Mouse (Mus musculus) megakaryocyte-erythroid progenitor cell, adult 5-6 weeks (primary cell): Measurements from ENCODE around the gene Lmo3. TPM values are rescaled to one million over a fixed set of nuclear protein-coding genes. Genes with fewer than 3 reads are reported as not detected.

Experiments used
- ATAC-seq: replicated peaks from 2 replicates; pipeline ENCODE4 v1.8.0; 2016; ENCODE audit warnings: mild to moderate bottlenecking, inconsistent platforms; ENCODE audit not compliant: severe bottlenecking, poor library complexity, low FRiP score, low TSS enrichment
- total RNA-seq, 2 experiments: library from RNA; stranded (forward) in 1 of 2; stranded (reverse) in 1 of 2; fragments of 200-1000, 215-1000 nt in 1 of 2; fragments of >200 nt in 1 of 2; fragmentation: Nextera tagmentation in 1 of 2; gene quantifications; 2 replicates each; pipeline ENCODE4 v1.2.3; 2014 to 2017

Gene Lmo3
- not detected in 2 replicates for total RNA-seq (2014; fragmentation: Nextera tagmentation)
- not detected in 2 replicates for total RNA-seq (2017)

DNA sequence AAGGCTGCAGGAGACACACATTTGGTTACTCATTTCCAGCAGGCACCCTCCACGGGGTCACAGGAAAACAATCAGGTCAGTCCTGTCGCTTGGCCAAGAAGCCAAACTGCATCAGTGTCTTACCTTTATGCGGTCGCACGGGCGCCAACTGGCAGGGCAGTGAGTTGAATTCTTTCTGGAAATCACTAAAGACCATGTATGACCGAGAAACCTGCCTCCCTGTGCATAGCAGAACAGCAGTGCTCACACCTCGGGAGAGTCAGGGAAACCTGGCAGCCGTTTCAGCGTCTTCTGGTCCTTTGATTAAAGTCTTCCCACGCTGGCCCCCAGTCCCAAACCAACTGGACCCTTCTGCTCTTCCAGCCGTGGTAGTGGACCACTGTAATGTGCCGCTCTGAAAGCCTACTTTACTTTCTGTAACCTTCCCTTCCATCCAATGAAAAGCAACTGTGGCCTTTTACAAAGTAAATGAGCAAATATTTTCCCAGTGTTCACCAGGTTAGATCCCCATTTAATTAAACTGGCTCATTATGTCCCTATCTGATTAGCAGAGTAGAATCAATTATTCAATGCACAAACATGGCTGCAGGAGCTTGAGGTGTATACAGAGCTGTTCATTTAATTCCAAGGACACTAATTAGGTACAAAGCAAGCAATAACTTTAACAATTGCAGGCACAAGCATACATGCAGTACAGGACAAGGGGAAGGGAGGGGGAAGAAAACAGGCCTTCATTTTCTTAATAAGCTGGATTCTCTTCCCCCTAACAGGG is at the start of gene Lmo3:
Lmo3 (minus strand) TSS at position 235 of the 772 bp plus-strand sequence.
- ATAC-seq: no peak

DNA sequence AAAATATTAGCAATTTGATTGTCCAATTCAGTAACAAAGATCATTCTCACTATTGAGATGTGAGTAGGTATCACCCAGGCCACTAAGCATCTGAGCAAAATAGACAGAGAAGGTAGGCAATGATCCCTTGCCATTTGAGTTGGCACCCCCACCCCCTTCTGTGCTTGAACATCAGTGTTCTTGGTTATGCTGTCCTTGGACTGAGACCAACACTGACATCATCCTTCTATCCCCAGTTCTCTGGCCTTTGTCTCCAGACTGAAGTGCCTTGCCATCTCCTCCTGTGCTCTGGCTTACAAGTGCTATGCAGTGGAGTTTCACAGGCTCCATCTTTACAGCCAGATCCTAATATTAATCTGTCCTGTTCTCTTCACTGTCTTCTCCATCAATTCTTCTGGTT is 39.0 kb upstream of the Lmo3 start:
- no peak for ATAC-seq

DNA sequence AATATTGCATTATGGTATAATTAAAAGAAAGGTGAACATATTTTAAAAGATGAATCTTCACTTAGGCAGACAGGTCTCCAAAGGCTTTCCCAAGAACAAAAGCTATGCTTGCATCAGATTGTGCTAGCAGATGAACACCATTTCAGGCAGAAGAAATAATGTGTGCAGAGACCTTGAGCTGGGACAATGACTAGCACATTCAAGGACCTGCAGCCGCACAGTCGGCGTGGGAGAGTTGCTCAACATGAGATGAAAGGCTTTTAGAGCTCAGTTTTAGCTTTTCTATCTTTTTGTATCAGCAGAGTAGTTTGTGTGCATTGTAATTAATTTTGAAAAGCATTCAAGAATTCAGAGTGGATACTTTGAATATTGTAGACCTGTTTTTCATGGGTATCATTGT is 36.6 kb upstream of the Lmo3 start:
- no peak for ATAC-seq

DNA sequence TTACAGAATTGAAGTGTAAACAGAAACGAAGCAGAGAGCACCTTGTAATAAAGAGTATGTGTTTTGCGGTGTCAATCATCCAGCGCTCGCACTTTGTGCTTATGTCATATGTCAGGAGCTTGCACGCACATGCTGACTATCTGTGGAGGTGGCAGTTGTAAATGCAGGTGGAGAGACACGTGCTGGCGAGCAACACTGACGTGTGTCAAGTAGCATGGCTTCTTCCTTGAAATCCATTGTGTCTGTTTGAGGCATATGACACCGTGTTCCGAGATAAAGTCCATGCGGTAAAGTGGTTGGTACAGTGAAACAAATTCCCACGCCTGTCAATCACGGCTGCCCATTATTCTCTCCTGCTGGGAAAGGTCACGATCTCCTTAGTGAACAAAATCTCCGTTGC is 15.2 kb upstream of the Lmo3 start:
- no peak for ATAC-seq

DNA sequence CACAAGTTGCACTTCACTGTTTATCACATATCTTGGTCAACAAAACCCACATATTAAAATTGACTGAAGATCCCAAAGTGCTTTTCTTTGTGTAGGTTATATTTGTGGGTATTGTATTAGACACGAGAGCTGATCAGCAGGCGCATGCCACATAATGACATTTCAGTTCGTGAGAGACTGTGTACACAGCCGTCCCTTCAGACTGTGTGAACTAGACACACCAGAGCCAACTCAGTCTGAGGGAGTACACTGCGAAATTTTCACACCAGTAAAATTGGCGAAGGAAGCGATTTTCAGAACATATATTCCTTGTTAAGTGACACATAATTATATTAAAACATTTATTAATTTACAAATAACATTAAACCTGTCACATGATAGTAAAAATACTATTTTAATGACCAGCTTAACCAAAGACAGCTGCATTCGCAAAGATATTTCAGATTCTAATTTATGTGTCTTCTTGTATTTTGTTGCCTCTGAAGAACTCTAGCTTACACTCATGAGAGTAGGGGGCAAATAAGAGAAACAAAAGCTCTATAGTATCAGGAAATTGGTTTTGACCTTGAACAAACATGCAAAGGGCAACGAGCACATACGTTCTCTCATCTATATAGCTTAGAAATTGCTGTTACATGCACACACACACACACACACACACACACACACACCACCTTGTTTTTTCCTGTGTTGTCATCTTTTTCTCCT is 14.4 kb upstream of the Lmo3 start:
- ATAC-seq: no peak

DNA sequence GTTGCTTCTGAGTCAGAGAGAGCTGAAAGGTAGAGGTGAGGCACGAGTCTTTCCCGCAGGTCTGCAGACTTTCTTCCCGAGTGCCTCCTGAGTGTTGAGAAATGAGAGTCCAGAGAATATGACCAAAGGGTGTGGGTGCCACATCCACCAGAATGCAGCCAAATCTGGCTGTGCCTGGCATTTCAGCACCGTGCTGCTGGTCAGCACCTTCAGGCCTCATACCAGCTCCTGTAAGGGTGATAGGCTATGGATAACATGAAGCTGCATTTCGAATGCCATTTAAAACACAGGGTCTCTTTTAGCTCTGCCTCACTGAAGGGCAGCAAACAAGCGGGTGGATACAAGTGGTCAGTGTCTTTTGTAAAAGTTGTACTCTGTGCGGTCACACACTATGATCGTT is 1.5 kb upstream of the Lmo3 start:
- no peak for ATAC-seq

DNA sequence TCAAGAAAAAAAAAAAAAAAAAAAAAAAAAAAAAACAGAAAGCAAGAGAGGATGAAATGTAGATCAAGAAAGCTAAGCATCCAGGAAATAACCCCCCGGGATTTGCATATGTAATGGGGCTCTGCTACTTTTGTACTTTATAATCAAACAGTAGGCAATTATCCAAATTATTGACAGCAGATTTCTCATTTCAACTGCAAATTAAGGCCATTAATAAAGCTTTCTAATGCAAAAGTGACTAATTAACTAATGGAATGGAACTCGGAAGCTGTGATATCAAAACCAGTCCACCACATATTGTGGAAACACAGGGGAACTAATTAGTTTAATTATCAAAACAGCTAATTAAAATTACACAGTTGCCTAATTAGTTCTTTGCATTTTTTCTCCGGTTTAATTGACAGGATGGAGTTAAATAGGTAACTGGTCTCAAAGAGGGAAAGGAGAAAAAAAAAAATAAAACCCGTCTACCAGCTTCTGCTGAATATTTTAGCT is 785 bp upstream of the Lmo3 start:
- ATAC-seq: no peak

DNA sequence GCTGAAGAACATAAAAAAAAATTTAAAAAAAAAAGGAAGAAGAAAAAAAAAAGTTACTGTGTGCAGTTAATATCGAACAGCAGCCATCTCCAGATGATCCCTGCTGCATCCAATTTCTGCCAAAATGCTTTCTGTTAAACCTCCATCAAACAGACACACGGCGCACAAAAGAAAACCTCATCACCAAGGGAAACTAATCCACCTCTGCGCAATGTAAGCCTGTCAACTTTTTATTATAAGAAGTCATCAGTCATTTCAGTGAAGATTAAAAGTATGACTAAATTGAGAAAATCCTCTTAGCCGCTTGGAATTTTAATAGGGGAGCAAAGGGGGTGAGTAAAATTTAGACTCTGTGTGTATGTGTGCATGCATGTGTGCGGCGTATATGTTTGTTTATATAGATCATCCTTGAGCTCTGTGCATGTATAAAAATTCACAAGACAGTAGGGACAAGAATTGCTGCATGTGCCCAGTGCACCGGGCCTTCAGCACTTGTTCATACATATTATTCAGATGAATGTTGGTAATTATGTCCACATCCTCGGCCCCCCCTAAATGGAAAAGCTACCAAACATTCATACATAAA is 1.2 kb downstream of the Lmo3 start:
- ATAC-seq: no peak

DNA sequence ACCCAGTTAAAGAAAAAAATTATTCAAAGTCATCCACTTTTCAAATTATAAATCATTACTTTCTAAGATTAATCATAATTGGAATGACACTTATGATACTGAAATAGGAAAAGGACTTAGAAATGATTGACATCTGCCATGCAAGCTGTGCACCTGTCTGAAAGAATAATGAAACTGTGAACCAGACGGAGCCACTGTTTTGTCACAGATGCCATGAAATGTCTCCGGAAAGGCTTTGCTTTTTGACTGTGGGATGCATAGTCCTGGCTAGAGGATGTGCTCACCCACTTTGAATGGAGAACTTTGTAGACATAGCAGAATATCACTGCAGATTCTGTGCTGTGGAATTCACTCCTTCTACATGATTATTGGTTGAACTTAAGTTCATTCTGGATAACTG is 18.4 kb downstream of the Lmo3 start:
- no peak for ATAC-seq

DNA sequence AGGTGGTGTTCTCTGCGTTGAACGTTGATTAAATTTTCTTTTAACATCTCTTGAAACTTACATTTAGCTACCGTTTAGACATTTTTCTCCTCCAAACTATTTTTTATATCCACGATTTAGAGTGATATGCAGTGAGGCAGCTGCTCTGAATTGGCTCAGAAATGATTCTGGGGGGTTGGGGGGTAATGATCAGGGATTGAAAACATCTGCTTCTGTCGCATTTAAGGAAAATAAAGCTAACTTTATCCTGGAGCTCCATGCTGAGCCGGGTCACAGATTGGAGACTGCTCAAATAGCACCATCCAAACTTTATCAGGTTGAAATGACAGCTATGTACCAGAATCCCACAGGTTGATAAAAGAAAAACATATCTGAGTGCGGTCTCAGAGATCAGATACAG is 29.6 kb downstream of the Lmo3 start:
- ATAC-seq: no peak

DNA sequence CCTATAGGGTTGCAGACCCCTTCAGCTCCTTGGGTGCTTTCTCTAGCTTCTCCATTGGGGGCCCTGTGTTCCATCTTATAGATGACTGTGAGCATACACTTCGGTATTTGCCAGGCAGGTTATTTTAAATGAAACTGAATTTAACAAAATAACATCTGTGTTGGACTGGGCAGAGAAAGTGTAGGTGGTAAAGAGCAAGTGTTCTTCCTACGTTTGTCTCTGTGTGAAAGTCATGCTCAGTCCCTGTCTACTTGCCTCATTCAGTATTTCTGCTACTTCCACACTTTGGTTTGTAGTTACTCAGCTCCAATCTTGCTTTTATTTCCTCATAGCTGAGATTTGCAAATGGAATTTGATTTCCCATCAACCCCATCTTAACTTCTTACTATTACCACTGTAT is 46.9 kb downstream of the Lmo3 start:
- no peak for ATAC-seq

DNA sequence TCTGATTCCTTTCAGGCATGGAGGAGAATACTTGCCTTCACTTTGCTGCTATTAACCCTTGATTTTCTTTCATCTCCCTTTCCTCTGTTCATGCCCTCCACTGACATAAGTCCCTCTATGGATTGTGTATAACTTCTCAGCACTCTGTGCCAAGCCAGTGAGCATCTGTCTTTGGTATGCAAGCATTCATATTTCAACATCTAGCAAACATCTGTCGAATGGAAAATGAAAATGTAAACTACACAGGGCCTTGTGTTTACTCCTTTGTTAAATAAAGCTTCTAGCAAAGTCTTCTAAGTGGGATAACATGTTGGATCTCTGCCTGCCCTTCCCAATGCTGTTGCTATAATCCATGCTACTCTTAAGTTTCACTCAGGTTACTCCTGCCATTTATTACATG is 75.1 kb downstream of the Lmo3 start:
- ATAC-seq: no peak

DNA sequence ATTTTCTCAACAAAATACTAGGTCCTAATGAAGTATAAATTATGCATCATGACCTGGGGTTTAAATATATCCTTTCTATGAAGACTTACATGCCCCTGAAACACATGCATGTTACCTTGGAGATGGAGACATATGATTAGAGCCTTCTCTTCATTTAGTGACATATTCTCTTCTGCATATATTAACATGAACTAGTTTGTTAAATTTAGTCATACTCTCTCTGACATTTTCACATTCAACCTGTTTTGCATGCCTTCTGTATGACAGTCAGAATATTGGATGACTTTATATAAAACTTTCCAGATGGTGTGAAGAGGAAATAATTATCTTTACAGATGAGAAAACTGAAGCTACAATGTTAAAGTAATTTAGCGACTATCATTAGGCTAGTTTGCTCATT is 77.8 kb downstream of the Lmo3 start:
- no peak for ATAC-seq

DNA sequence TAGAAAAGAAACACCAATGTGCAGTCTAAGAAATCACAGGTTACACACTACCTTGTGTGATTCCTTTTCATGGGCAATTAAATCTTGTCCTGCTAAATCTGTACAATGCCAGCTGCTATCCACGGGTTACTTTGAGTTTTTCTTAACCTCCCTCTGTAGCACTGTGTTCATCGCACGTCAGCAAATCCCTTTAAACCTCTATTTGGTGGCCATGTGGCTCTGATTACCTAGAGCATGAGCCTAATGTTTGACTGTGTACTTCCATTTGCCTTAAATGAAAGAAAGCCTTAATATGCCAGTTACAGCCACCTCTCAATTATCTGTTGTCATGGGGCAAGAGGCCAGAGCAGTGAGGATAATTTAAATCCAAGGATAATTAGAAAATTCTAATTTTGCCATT is 98.9 kb downstream of the Lmo3 start:
- no peak for ATAC-seq

DNA sequence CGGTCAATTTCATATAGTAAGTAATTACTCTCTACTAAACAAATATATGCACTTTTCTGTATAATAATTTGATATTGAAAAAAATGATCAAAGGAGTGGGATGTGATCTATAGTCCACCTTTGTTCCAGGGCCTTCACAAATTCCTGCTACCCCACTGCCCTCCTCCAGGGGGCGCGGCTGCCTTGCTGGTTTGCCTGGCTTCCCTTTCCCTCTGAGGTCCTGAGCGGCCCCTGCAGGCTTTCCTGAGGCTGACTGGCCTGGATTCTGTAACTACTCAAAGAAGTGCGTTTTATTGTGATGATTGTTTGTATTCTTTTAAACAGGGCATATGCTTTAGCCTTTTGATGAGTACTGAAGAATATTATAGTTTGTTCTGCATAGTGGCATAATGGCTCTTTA is 104.2 kb downstream of the Lmo3 start:
- ATAC-seq: peak; percentile 87

DNA sequence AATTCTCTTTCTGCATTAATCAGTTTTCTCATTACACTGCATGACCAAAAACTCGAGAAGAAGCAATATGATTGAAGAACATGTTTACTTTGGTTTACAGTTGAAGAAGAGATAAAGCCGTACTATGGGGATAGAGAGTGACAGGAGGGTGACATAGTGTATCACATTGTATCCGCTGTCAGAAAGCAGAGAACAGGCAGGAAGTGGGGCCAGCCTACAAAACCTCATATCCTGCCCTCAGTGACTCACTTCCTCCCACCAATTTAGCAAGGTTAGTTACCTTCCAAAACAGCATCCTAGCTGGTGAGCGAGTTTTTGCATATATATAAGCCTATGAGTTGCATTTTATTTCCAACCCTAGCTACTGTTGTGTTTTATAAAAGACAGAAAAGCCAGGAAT is 112.6 kb downstream of the Lmo3 start:
- ATAC-seq: no peak

DNA sequence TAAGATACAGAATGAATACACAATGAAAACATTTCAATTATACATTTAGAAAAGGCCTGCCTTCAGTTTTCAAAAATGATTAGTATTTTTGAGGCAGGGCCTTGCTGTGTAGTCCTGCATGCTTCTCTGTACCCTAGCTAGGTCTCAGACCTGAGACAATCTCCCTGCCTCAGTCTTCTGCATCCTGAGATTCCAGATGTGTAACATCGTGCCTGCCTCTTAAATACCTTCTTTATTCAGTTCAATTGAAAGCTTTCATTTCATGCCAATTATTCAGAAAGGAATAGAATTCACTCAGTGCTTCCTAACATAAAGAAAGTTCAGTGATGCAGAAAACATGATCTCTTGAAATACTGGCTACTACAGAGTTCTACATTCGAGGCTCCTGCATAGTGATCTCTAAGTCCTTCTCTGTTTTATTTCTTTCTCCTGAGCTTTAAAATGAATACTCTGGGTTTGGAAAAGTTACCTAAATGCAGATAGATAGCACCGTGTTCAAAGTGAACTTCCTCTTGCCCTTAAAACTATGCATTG is 137.2 kb downstream of the Lmo3 start:
- no peak for ATAC-seq

DNA sequence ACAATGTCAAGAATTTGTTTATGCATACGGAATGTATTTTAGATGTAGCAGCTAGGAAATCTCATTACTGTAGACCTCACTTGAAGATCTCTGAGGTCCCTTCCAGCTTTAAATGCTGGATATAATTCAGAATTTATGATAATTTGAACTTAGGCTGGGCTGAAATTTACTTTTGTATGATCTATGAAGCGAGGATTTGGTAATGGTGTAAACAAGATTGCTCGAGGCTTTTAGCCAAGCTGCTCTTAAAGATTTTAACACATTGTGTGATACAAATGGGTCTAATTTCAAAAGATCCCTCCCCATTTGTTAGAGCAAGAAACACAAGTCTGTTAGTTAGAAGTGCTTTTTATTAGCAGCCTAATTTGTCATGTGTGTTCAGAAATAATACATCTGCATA is 144.4 kb downstream of the Lmo3 start:
- ATAC-seq: no peak

DNA sequence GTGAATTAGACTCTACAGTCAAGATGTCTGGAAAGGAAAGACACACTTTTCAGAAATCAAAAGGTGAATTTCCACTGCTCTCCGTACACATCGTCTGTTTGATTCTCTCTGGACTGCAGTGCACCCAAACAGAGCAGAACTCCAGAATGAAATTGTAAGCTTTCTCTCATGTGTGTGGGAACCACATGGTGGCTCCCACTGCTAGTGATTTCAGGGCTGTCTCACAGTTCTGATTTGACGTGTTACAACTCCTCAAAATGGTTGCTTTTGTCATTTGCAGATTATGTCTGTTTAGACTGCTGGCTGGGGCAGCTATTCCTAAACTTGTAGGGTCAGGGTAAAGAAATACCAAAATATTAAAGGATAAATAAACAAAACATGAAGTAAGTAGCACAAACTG is 145.0 kb downstream of the Lmo3 start:
- no peak for ATAC-seq

DNA sequence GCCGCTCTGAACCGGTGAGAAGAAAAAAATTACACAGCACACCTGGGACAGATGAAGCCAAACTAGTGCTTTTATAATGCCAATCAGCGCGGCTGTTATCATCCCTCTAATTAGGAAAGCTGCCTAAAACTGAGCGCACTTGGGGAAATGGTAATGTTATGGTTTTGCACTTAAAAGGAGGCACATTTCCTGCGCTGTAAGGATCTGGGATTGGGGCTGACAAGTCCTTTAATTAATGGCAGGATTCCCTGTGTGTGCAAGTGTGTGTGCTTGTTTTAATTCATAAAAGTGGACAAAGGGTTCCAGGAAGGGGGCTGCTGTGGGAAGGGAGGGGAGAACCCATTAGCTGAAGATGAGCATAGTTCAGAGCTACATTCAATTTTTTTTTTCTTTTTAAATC is 154.4 kb downstream of the Lmo3 start:
- ATAC-seq: no peak
